Mouse (Mus musculus) myocyte (in vitro differentiated cells): Measurements from ENCODE around the gene Lin37. TPM values are rescaled to one million over a fixed set of nuclear protein-coding genes. Genes with fewer than 3 reads are reported as not detected.

Source experiments
- H3K27me3 ChIP-seq: one replicate; pipeline ENCODE4 v1.6.1; 2011; ENCODE audit not compliant: control insufficient read depth, insufficient read depth, insufficient read length
- H3K36me3 ChIP-seq: one replicate; pipeline ENCODE4 v1.6.1; 2011; ENCODE audit not compliant: control insufficient read depth, insufficient read depth
- H3K4me2 ChIP-seq: one replicate; pipeline ENCODE4 v1.6.1; 2011; ENCODE audit warnings: low read depth, control low read depth
- H3K4me3 ChIP-seq: one replicate; pipeline ENCODE4 v1.5.1; 2011; ENCODE audit warnings: mild to moderate bottlenecking, control low read depth, moderate library complexity
- H3K79me2 ChIP-seq: one replicate; pipeline ENCODE4 v1.6.1; 2011; ENCODE audit not compliant: control insufficient read depth, insufficient read depth
- H3ac ChIP-seq: one replicate; pipeline ENCODE4 v1.6.1; 2011; ENCODE audit not compliant: control insufficient read depth, insufficient read length
- CEBPB ChIP-seq: IDR thresholded peaks from 2 replicates; pipeline ENCODE4 v1.6.1; 2011; ENCODE audit warnings: mild to moderate bottlenecking, moderate library complexity; ENCODE audit not compliant: poor library complexity, insufficient read depth, severe bottlenecking
- E2F4 ChIP-seq: IDR thresholded peaks from one replicate; pipeline ENCODE4 v1.6.1; 2011; ENCODE audit warnings: mild to moderate bottlenecking, control low read depth, moderate library complexity; ENCODE audit not compliant: insufficient read depth
- MAX ChIP-seq: IDR thresholded peaks from one replicate; pipeline ENCODE4 v1.6.1; 2011; ENCODE audit warnings: low read depth, mild to moderate bottlenecking, control low read depth
- MYOD1 ChIP-seq, 3 experiments: IDR thresholded peaks; one replicate each; pipeline ENCODE4 v1.6.1; 2011; ENCODE audit warnings: control low read depth in 2 of 3, low read depth in 2 of 3, mild to moderate bottlenecking in 2 of 3, moderate library complexity in 1 of 3; ENCODE audit not compliant: insufficient read length in 2 of 3, control insufficient read depth in 1 of 3
- MYOG ChIP-seq, 3 experiments: IDR thresholded peaks; one replicate each; pipeline ENCODE4 v1.6.1; 2011; ENCODE audit warnings: control low read depth in 2 of 3, low read depth in 2 of 3, mild to moderate bottlenecking in 2 of 3; ENCODE audit not compliant: insufficient read length in 2 of 3, control insufficient read depth in 1 of 3, insufficient read depth in 1 of 3
- POLR2A ChIP-seq: IDR thresholded peaks from one replicate; pipeline ENCODE4 v1.6.1; 2011; ENCODE audit warnings: low read depth, mild to moderate bottlenecking, control low read depth, moderate library complexity; ENCODE audit not compliant: insufficient read length
- POLR2AphosphoS2 ChIP-seq: IDR thresholded peaks from one replicate; pipeline ENCODE4 v1.6.1; 2011; ENCODE audit warnings: low read depth, control low read depth; ENCODE audit not compliant: insufficient read length
- REST ChIP-seq: IDR thresholded peaks from one replicate; pipeline ENCODE4 v1.6.1; 2011; ENCODE audit warnings: mild to moderate bottlenecking, control low read depth, moderate library complexity; ENCODE audit not compliant: insufficient read depth, insufficient read length
- SRF ChIP-seq: IDR thresholded peaks from one replicate; pipeline ENCODE4 v1.6.1; 2011; ENCODE audit warnings: low read depth; ENCODE audit not compliant: control insufficient read depth, insufficient read length
- TCF12 ChIP-seq: IDR thresholded peaks from one replicate; pipeline ENCODE4 v1.6.1; 2011; ENCODE audit warnings: mild to moderate bottlenecking, control low read depth; ENCODE audit not compliant: poor library complexity, insufficient read depth, severe bottlenecking
- TCF3 ChIP-seq: IDR thresholded peaks from one replicate; pipeline ENCODE4 v1.6.1; 2011; ENCODE audit warnings: low read depth, control low read depth; ENCODE audit not compliant: insufficient read length
- USF1 ChIP-seq: IDR thresholded peaks from one replicate; pipeline ENCODE4 v1.6.1; 2011; ENCODE audit warnings: low read depth, mild to moderate bottlenecking, control low read depth, moderate library complexity
- polyA plus RNA-seq: library from polyadenylated mRNA; unstranded; fragments of >200 nt; fragmentation: generic; extraction: Trizol; gene quantifications from one replicate; pipeline ENCODE4 v1.2.1, GENCODE M21; 2012; ENCODE audit warnings: missing spikeins

Lin37 gene
- polyA plus RNA-seq, result 55.3 TPM

GRCm38 (mm10) chr7:30559443-30559954 lies at the start of gene Lin37:
Gene Lin37 (minus strand): TSS chr7:30559838.
- TF ChIP-seq MAX (no peak), MYOD1 (IDR thresholded peaks at IDR 0.05; ENCODE audit: control insufficient read depth in 1 of 3, insufficient read length in 2 of 3, low read depth in 2 of 3) (no peak), TCF3 (no peak), POLR2A (peak; percentile 80), POLR2AphosphoS2 (peak; percentile 63)
- Histone ChIP-seq H3K4me3 (peak within 1 kb of the TSS; percentile 72), H3K36me3 (peaks cover 8% of the 10 kb centered on the region), H3ac (peak within 1 kb of the TSS; percentile 74), H3K79me2 (peaks cover 21% of the 10 kb centered on the region), H3K27me3 (no peaks in the 10 kb centered on the region), H3K4me2 (peak within 1 kb of the TSS; percentile 81)

GRCm38 (mm10) chr7:30608476-30608875 lies 48.8 kb upstream of the Lin37 start:
- TF ChIP-seq TCF3 (no peak), SRF (no peak), TCF12 (no peak), POLR2AphosphoS2 (no peak)
- no peak overlapping the region for H3ac ChIP-seq
- H3K4me2 ChIP-seq, result no peak overlapping the region
- no peak overlapping the region for H3K4me3 ChIP-seq
- no peaks in the 10 kb centered on the region for H3K27me3 ChIP-seq
- no peaks in the 10 kb centered on the region for H3K36me3 ChIP-seq
- H3K79me2 ChIP-seq, result no peaks in the 10 kb centered on the region

- no peak overlapping the region for H3K4me3 ChIP-seq
- no peak overlapping the region for H3ac ChIP-seq
- TF ChIP-seq E2F4, result no peak
- TF ChIP-seq MYOD1 (IDR thresholded peaks at IDR 0.05; ENCODE audit: control insufficient read depth in 1 of 3, insufficient read length in 2 of 3, low read depth in 2 of 3), result no peak
- TF ChIP-seq SRF, result no peak
- TF ChIP-seq REST, result no peak
- TF ChIP-seq TCF12, result no peak
- TF ChIP-seq POLR2A, result no peak
- TF ChIP-seq CEBPB, result no peak
- TF ChIP-seq MYOG (IDR thresholded peaks at IDR 0.05; ENCODE audit: control insufficient read depth in 1 of 3, insufficient read depth in 1 of 3, insufficient read length in 2 of 3, low read depth in 2 of 3), result no peak
- no peak for TF ChIP-seq POLR2AphosphoS2
- no peaks in the 10 kb centered on the region for H3K36me3 ChIP-seq
- no peak overlapping the region for H3K4me2 ChIP-seq
- no peaks in the 10 kb centered on the region for H3K79me2 ChIP-seq
- H3K27me3 ChIP-seq, result no peaks in the 10 kb centered on the region
Measured at GRCm38 (mm10) chr7:30607706-30608309, 48.2 kb upstream of the Lin37 start.

- no peaks in the 10 kb centered on the region for H3K36me3 ChIP-seq
- H3K4me2 ChIP-seq, result no peak overlapping the region
- H3K27me3 ChIP-seq, result peaks cover 7% of the 10 kb centered on the region
- no peaks in the 10 kb centered on the region for H3K79me2 ChIP-seq
- H3ac ChIP-seq, result no peak overlapping the region
- TF ChIP-seq MYOG (IDR thresholded peaks at IDR 0.05; ENCODE audit: control insufficient read depth in 1 of 3, insufficient read depth in 1 of 3, insufficient read length in 2 of 3, low read depth in 2 of 3) (no peak), USF1 (no peak), POLR2A (no peak), POLR2AphosphoS2 (no peak), SRF (no peak), TCF3 (no peak), REST (no peak), MYOD1 (IDR thresholded peaks at IDR 0.05; ENCODE audit: control insufficient read depth in 1 of 3, insufficient read length in 2 of 3, low read depth in 2 of 3) (no peak), E2F4 (no peak), MAX (no peak), CEBPB (no peak), TCF12 (no peak)
- no peak overlapping the region for H3K4me3 ChIP-seq
Measured at GRCm38 (mm10) chr7:30604944-30605343, 45.3 kb upstream of the Lin37 start.

GRCm38 (mm10) chr7:30604424-30604823 lies 44.8 kb upstream of the Lin37 start:
- no peak overlapping the region for H3K4me3 ChIP-seq

More at GRCm38 (mm10) chr7:30604424-30604823, 44.8 kb upstream of the Lin37 start:
- H3K36me3 ChIP-seq, result no peaks in the 10 kb centered on the region
- no peak for TF ChIP-seq SRF
- no peak overlapping the region for H3K4me2 ChIP-seq
- peaks cover 10% of the 10 kb centered on the region for H3K27me3 ChIP-seq
- no peak overlapping the region for H3ac ChIP-seq
- no peaks in the 10 kb centered on the region for H3K79me2 ChIP-seq
